Mouse (Mus musculus) lung, postnatal 0 days (tissue): Measurements from ENCODE around the gene Myzap.

ENCODE experiments used
- CTCF ChIP-seq: IDR thresholded peaks from 2 replicates; pipeline ENCODE4 v1.5.1; 2016; ENCODE audit warnings: antibody characterized with exemption, mild to moderate bottlenecking
- EP300 ChIP-seq: IDR thresholded peaks from 2 replicates; pipeline ENCODE4 v1.6.1; 2016; ENCODE audit warnings: antibody characterized with exemption, mild to moderate bottlenecking, control low read depth

GRCm38 (mm10) chr9:71478596-71478995 lies 113.6 kb downstream of the Myzap start:
- TF ChIP-seq CTCF (no peak), EP300 (no peak)
